Mouse (Mus musculus): ENCODE measurements around the gene Gramd1b. TPM values are rescaled to one million over a fixed set of nuclear protein-coding genes. Genes with fewer than 3 reads are reported as not detected.

Gramd1b gene
- polyA plus RNA-seq, 1 experiment from 2014 or later = 5.7 TPM

Other genes with a start within 250 kb of the Gramd1b start
- not detected in 2 replicates for gene Gm21915, start 139.2 kb upstream of the Gramd1b start, polyA plus RNA-seq (2015; fragmentation: Nextera tagmentation; extraction: Ambion mirVana)
- 7.9 and 9.8 TPM in 2 replicates for gene Clmp, start 154.6 kb upstream of the Gramd1b start, polyA plus RNA-seq (2015; fragmentation: Nextera tagmentation; extraction: Ambion mirVana)

Data from heart, embryonic 15.5 days (tissue).